Mouse (Mus musculus) hindbrain, embryonic 13.5 days (tissue): Measurements from ENCODE around the gene Agfg1. TPM values are rescaled to one million over a fixed set of nuclear protein-coding genes. Genes with fewer than 3 reads are reported as not detected.

Experiments used
- ATAC-seq: fragments of 200-750 bp; cut with Nextera tagmentation; 2 replicates; pipeline ENCODE4 v1.8.0; 2017; ENCODE audit warnings: moderate TSS enrichment; ENCODE audit not compliant: low FRiP score
- H3K27ac ChIP-seq: fragments of 300-500 bp; sonication (generic); 2 replicates; pipeline ENCODE4 v1.5.1; 2015; ENCODE audit warnings: inconsistent platforms, mild to moderate bottlenecking, moderate library complexity
- H3K27me3 ChIP-seq: fragments of 300-500 bp; sonication (generic); 2 replicates; pipeline ENCODE4 v1.6.1; 2015; ENCODE audit warnings: mild to moderate bottlenecking, inconsistent platforms
- H3K36me3 ChIP-seq: fragments of 300-500 bp; sonication (generic); 2 replicates; pipeline ENCODE4 v1.6.1; 2015; ENCODE audit warnings: mild to moderate bottlenecking, inconsistent platforms
- H3K4me1 ChIP-seq: fragments of 300-500 bp; sonication (generic); replicated peaks from 2 replicates; pipeline ENCODE4 v1.6.1; 2015; ENCODE audit warnings: inconsistent platforms
- H3K4me2 ChIP-seq: fragments of 300-500 bp; sonication (generic); 2 replicates; pipeline ENCODE4 v1.6.1; 2015; ENCODE audit warnings: inconsistent platforms, mild to moderate bottlenecking, moderate library complexity
- H3K4me3 ChIP-seq: fragments of 300-500 bp; sonication (generic); 2 replicates; pipeline ENCODE4 v1.5.1; 2015; ENCODE audit warnings: mild to moderate bottlenecking, inconsistent platforms
- H3K9ac ChIP-seq: fragments of 300-500 bp; sonication (generic); 2 replicates; pipeline ENCODE4 v1.6.1; 2015; ENCODE audit warnings: mild to moderate bottlenecking, inconsistent platforms
- H3K9me3 ChIP-seq: fragments of 300-500 bp; sonication (generic); 2 replicates; pipeline ENCODE4 v1.6.1; 2016; ENCODE audit warnings: inconsistent platforms
- WGBS: fragments of 180-500 bp; shearing (Covaris S2); methylation state at CpG from one replicate; pipeline ENCODE4 v1.1.7; 2015; 5-methylcytosine and 5-hydroxymethylcytosine counted together
- polyA plus RNA-seq: library from polyadenylated mRNA; unstranded; fragments of >200 nt; fragmentation: Nextera tagmentation; extraction: Ambion mirVana; gene quantifications from 2 replicates; pipeline ENCODE4 v1.2.1, GENCODE M21; 2015

The Agfg1 gene
- polyA plus RNA-seq, 1 experiment from 2014 or later: 32.6 TPM

DNA sequence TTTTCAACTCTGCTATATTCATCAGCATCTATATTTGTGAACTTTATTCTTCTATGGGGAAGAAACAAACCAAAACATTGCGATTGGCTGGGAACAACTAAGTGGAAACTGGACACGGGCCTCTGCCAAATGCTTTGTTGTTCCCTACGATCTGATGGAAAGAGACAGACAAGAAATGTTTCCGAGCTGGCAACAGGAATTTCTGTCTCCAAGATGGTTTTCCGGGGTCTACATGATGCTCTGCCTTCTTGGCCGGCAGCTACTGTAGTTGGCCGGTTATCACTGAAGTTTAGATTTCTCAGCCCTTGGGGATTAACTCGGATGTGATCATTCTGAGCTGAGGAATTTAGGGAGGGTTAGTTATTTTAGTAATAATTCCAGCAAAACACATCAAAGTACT is 32.9 kb upstream of the Agfg1 start:
- no peak overlapping the region for H3K4me3 ChIP-seq
- no peak overlapping the region for H3K27ac ChIP-seq
- H3K9me3 ChIP-seq: no peaks in the 10 kb centered on the region
- no peak for ATAC-seq
- WGBS: 83% methylated on average over 8 of the region's 8 CpGs
- no peaks in the 10 kb centered on the region for H3K27me3 ChIP-seq
- no peak overlapping the region for H3K9ac ChIP-seq
- no peaks in the 10 kb centered on the region for H3K4me1 ChIP-seq
- H3K36me3 ChIP-seq: no peaks in the 10 kb centered on the region
- H3K4me2 ChIP-seq: no peak overlapping the region

DNA sequence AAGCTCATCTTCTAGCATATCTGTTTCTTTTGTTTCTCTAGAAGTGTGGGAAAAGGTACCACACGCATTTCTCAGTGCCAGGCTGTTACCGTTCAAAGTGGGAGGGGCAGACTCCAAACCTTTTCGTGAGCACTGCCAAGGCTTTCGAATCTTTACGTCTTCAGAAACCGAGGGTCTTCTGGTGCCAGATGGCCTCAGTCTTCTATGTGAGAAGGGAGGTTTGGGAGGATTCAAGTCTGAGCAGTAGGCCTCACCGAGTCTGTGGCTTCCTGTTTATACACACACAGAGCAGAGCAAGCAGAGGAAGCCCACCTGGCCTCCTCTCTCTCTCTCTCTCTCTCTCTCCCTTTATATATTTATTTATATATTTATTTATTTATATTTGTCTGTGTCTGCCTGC is 32.1 kb upstream of the Agfg1 start:
- Histone ChIP-seq H3K9ac (no peak overlapping the region), H3K4me1 (no peaks in the 10 kb centered on the region), H3K9me3 (no peaks in the 10 kb centered on the region), H3K27ac (no peak overlapping the region), H3K4me2 (no peak overlapping the region), H3K4me3 (no peak overlapping the region), H3K27me3 (no peaks in the 10 kb centered on the region), H3K36me3 (no peaks in the 10 kb centered on the region)
- WGBS: 91% methylated on average over 7 of the region's 7 CpGs
- ATAC-seq: no peak

DNA sequence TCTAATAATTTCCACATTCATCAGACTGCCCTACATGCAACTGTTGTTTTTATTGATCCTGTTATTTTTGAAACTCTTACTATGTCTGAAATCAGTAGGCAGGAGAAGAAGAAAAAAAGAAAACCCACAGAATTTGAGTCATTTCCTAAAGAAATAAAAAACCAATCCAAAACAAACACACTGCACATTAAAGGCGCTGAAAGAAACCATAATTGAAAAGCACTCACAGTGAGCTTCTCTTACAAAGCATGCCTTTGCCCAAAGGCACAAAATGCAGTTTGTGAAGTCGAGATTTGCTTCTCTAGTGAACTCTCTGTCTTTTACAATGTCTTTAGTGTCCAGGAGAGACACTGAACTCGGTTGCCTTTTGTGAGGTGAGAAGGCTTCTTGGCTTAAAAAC is 30.7 kb upstream of the Agfg1 start:
- WGBS: 71% methylated on average over 3 of the region's 3 CpGs
- no peak for ATAC-seq
- no peaks in the 10 kb centered on the region for H3K9me3 ChIP-seq

DNA sequence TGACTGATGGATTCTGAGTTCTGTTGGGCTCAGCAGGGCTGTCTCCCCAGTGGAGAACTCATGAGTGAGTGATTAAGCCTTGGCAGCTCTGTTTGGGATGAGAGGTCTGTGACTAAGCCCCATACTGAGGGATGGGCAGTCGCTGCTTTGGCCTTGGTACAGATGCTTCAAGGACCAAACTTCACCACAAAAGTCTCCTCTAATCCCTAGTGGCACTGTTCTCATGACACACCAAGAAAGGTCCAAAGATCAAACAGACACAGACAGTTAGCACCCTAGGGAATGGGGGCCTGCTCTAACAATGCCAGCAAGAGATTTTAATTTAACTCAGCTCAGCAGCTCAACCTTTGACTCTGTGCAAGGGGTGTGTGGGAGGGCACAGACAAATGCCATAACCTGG is 27.5 kb upstream of the Agfg1 start:
- Histone ChIP-seq H3K4me3 (no peak overlapping the region), H3K4me1 (peaks cover 5% of the 10 kb centered on the region; the same call in 1 of the 2 replicates), H3K4me2 (no peak overlapping the region), H3K9me3 (no peaks in the 10 kb centered on the region), H3K36me3 (no peaks in the 10 kb centered on the region), H3K27ac (no peak overlapping the region), H3K9ac (no peak overlapping the region), H3K27me3 (no peaks in the 10 kb centered on the region)
- WGBS: 64% methylated on average over 1 of the region's 1 CpGs
- ATAC-seq: no peak

More for the DNA sequence above, 30.7 kb upstream of the Agfg1 start:
- Histone ChIP-seq H3K36me3 (no peaks in the 10 kb centered on the region), H3K27me3 (no peaks in the 10 kb centered on the region), H3K27ac (no peak overlapping the region), H3K4me2 (no peak overlapping the region), H3K9ac (no peak overlapping the region), H3K4me1 (no peaks in the 10 kb centered on the region), H3K4me3 (no peak overlapping the region)

GRCm38 (mm10) chr1:82815941-82816716 is 23.2 kb upstream of the Agfg1 start:
- Histone ChIP-seq H3K4me1 (peaks cover 8% of the 10 kb centered on the region; the same call in 1 of the 2 replicates), H3K4me2 (peak overlapping the region; percentile 26; the same call in 1 of the 2 replicates), H3K36me3 (no peaks in the 10 kb centered on the region), H3K27me3 (no peaks in the 10 kb centered on the region), H3K4me3 (no peak overlapping the region), H3K9ac (no peak overlapping the region), H3K27ac (no peak overlapping the region), H3K9me3 (no peaks in the 10 kb centered on the region)
- 66% methylated on average over 17 of the region's 17 CpGs for WGBS
- no peak for ATAC-seq

DNA sequence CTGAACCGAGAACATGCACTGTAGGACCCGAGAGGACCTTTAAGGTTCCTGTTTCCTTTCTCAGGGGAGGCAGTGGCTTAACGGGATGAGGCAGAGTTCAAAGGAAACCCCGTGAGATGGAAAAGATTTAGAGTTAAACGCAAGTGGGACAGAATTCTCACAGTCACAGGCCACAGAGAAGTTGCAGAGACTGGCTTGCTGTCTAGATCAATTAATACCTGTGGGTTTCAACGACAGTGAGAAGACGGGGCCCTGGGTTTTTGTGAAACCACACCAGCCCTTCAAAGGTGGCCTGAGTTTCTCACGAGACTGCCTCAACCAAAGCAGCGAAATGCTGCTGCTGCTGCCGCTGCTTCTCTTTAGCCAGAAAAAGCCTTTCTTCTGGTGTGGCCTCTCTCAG is 19.9 kb upstream of the Agfg1 start:
- H3K4me3 ChIP-seq: no peak overlapping the region
- H3K4me2 ChIP-seq: no peak overlapping the region
- no peak overlapping the region for H3K27ac ChIP-seq
- H3K9ac ChIP-seq: no peak overlapping the region
- H3K36me3 ChIP-seq: no peaks in the 10 kb centered on the region
- WGBS: 79% methylated on average over 10 of the region's 10 CpGs
- no peaks in the 10 kb centered on the region for H3K27me3 ChIP-seq
- H3K9me3 ChIP-seq: no peaks in the 10 kb centered on the region
- no peak for ATAC-seq
- peaks cover 8% of the 10 kb centered on the region; the same call in 1 of the 2 replicates for H3K4me1 ChIP-seq

DNA sequence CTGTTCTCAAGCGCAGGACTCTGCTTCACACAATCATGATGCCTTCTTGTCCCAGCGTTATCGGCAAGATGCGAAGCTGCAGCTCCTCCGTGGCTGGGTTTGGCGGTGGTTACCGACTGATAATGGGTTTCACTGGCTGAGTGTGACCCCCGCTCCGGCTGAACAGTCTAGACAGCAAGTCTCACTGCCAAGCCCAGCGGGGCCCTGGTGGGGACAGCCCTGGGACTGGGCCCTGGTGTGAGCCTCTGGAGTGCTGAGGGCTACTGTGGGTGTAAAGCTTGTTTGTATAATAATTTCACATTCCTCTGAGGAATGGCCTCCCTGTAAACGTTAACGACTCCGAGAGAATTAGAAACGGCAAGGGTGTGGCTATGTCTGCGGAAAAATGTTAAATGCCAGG is 19.1 kb upstream of the Agfg1 start:
- peaks cover 8% of the 10 kb centered on the region; the same call in 1 of the 2 replicates for H3K4me1 ChIP-seq
- H3K4me2 ChIP-seq: no peak overlapping the region
- H3K27me3 ChIP-seq: no peaks in the 10 kb centered on the region
- H3K27ac ChIP-seq: no peak overlapping the region
- no peak for ATAC-seq
- no peak overlapping the region for H3K4me3 ChIP-seq
- no peak overlapping the region for H3K9ac ChIP-seq
- H3K9me3 ChIP-seq: no peaks in the 10 kb centered on the region
- no peaks in the 10 kb centered on the region for H3K36me3 ChIP-seq
- WGBS: 66% methylated on average over 15 of the region's 15 CpGs

DNA sequence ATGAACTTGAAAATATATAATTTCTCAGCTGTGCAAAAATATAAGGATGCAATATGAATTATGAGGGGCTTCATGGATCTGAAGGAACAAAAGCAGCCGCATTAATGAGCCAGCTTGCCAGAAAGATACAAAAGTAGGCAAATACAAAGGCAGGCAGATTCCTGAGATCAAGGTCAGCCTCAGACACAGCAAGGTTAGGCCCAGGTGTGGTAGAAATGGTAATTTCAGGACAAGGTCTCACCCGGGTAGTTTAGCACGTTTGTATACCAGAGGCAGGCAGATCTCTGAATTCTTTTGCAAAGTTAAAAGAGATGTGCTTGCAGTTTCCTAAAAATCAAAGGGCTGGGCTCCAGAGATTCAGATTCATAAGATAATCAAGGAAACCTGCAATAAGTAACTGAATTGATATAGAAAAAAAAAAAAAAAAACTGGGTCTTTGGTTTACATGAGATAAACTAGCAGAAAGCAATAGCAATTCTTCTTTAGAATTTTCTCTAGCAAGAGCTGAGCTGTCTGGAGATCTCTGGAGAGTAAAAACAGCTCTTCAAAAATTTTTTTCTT is 18.6 kb upstream of the Agfg1 start:
- no peak for ATAC-seq
- Histone ChIP-seq H3K27ac (no peak overlapping the region), H3K4me1 (peaks cover 7% of the 10 kb centered on the region; the same call in 1 of the 2 replicates), H3K9ac (no peak overlapping the region), H3K27me3 (no peaks in the 10 kb centered on the region), H3K4me3 (no peak overlapping the region), H3K4me2 (no peak overlapping the region), H3K9me3 (no peaks in the 10 kb centered on the region), H3K36me3 (no peaks in the 10 kb centered on the region)
- WGBS: 72% methylated on average over 3 of the region's 3 CpGs

DNA sequence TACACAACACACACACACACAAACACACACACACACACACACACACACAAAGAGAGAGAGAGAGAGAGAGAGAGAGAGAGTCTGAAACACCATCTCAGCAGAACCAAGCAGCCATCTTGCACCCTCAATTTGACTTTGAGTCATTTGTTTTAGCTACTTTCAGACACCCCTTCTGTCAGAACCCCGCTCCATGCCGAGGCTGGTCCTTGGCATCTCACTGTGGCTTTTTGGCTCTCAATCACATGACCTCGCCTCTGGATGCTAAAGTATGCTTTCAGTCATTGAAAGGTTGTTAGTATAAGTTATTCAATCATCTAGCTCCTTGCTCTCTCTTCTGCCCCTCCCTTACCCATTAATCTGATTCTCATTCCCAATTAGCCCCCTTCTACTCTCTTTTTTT is 17.4 kb upstream of the Agfg1 start:
- no peaks in the 10 kb centered on the region for H3K9me3 ChIP-seq
- no peak for ATAC-seq
- no peak overlapping the region for H3K27ac ChIP-seq
- no peak overlapping the region for H3K9ac ChIP-seq
- no peak overlapping the region for H3K4me3 ChIP-seq
- H3K27me3 ChIP-seq: no peaks in the 10 kb centered on the region
- peaks cover 3% of the 10 kb centered on the region; the same call in 1 of the 2 replicates for H3K4me1 ChIP-seq
- no peaks in the 10 kb centered on the region for H3K36me3 ChIP-seq
- 78% methylated on average over 3 of the region's 3 CpGs for WGBS
- no peak overlapping the region for H3K4me2 ChIP-seq

DNA sequence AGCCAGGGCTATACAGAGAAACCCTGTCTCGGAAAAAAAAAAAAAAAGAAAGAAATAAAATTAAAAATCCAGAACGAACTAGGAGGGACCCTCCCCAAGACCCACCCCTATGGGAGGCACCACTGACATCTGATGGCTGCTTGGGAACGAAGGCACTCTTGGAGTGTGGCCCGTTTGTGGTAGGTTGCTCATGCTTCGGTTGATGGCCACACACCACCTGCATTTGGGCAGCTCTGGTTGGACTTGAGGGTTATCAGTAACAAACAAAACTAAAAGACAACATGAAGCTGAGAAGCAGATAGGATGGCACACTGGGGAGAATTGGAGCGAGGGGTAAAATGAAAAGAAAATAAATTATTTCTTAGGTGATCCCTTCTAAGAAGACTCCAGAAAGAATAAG is 15.1 kb upstream of the Agfg1 start:
- no peaks in the 10 kb centered on the region for H3K27me3 ChIP-seq
- no peak overlapping the region for H3K4me3 ChIP-seq
- H3K9ac ChIP-seq: no peak overlapping the region
- no peak for ATAC-seq
- H3K36me3 ChIP-seq: no peaks in the 10 kb centered on the region
- no peak overlapping the region for H3K27ac ChIP-seq
- H3K4me1 ChIP-seq: peaks cover 3% of the 10 kb centered on the region; the same call in 1 of the 2 replicates
- WGBS: 90% methylated on average over 6 of the region's 6 CpGs
- no peaks in the 10 kb centered on the region for H3K9me3 ChIP-seq
- no peak overlapping the region for H3K4me2 ChIP-seq

GRCm38 (mm10) chr1:82825256-82825655 is 14.0 kb upstream of the Agfg1 start:
- no peak for ATAC-seq
- Histone ChIP-seq H3K4me1 (peaks cover under 1% of the 10 kb centered on the region; the same call in 1 of the 2 replicates), H3K27ac (no peak overlapping the region), H3K9me3 (no peaks in the 10 kb centered on the region), H3K4me3 (no peak overlapping the region), H3K4me2 (no peak overlapping the region), H3K9ac (no peak overlapping the region), H3K27me3 (no peaks in the 10 kb centered on the region), H3K36me3 (no peaks in the 10 kb centered on the region)
- WGBS: 86% methylated on average over 2 of the region's 2 CpGs

DNA sequence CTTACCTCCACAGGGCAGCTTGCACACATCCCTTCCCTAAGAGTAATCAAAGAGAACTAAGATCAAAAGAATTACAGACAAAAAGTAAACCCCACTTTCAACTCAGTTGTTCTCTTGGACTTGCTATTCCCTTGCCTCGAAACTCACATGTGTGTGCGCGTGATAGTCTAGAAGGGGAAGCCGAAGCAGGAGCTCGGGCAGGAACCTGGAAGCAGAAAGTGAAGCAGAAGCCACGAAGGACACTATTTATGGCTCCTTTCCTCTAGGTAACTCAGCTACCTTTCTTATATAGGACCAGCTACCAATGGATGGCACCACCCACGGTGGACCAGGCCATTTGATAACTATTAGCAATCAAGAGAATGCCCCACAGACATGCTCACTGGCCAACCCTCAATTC is 13.5 kb upstream of the Agfg1 start:
- no peaks in the 10 kb centered on the region for H3K36me3 ChIP-seq
- H3K4me1 ChIP-seq: no peaks in the 10 kb centered on the region
- H3K4me3 ChIP-seq: no peak overlapping the region
- no peak overlapping the region for H3K9ac ChIP-seq
- H3K4me2 ChIP-seq: no peak overlapping the region
- H3K9me3 ChIP-seq: no peaks in the 10 kb centered on the region
- H3K27me3 ChIP-seq: no peaks in the 10 kb centered on the region
- WGBS: 93% methylated on average over 7 of the region's 7 CpGs
- no peak for ATAC-seq
- no peak overlapping the region for H3K27ac ChIP-seq

GRCm38 (mm10) chr1:82826911-82827310 is 12.4 kb upstream of the Agfg1 start:
- H3K4me2 ChIP-seq: no peak overlapping the region
- no peak overlapping the region for H3K27ac ChIP-seq
- 0 out of 2 replicates have a peak, but pooled peaks cover 3% of the 10 kb centered on the region for H3K4me1 ChIP-seq
- H3K27me3 ChIP-seq: no peaks in the 10 kb centered on the region
- no peak for ATAC-seq
- H3K36me3 ChIP-seq: no peaks in the 10 kb centered on the region
- no peak overlapping the region for H3K9ac ChIP-seq
- 54% methylated on average over 5 of the region's 5 CpGs for WGBS
- no peak overlapping the region for H3K4me3 ChIP-seq
- H3K9me3 ChIP-seq: no peaks in the 10 kb centered on the region
